Mouse (Mus musculus) midbrain, postnatal 0 days (tissue): ENCODE measurements around the gene Hgd. TPM values are rescaled to one million over a fixed set of nuclear protein-coding genes. Genes with fewer than 3 reads are reported as not detected.

Experiments
- ATAC-seq: fragments of 200-750 bp; cut with Nextera tagmentation; 2 replicates; pipeline ENCODE4 v1.8.0; 2017; ENCODE audit warnings: moderate number of reproducible peaks, mild to moderate bottlenecking, moderate TSS enrichment, moderate library complexity; ENCODE audit not compliant: low FRiP score
- DNase-seq: peaks from one replicate; pipeline ENCODE4 v3.0.0-alpha.2; 2015; ENCODE audit warnings: low spot score
- H3K27ac ChIP-seq: fragments of 300-500 bp; sonication (generic); 2 replicates; pipeline ENCODE4 v1.5.1; 2014; ENCODE audit warnings: low read depth, mild to moderate bottlenecking, low read length, mixed read lengths
- H3K27me3 ChIP-seq: fragments of 300-500 bp; sonication (generic); 2 replicates; pipeline ENCODE4 v1.6.1; 2014; ENCODE audit warnings: low read length, control low read depth, mixed read lengths; ENCODE audit not compliant: insufficient read depth
- H3K36me3 ChIP-seq: fragments of 300-500 bp; sonication (generic); 2 replicates; pipeline ENCODE4 v1.6.1; 2014; ENCODE audit warnings: low read length, control low read depth, mixed read lengths; ENCODE audit not compliant: insufficient read depth
- H3K4me1 ChIP-seq: fragments of 300-500 bp; sonication (generic); 2 replicates; pipeline ENCODE4 v1.6.1; 2014; ENCODE audit warnings: mild to moderate bottlenecking, control low read depth, antibody characterized with exemption, low read length, mixed read lengths; ENCODE audit not compliant: insufficient read depth
- H3K4me2 ChIP-seq: fragments of 300-500 bp; sonication (generic); 2 replicates; pipeline ENCODE4 v1.6.1; 2014; ENCODE audit warnings: low read depth, mild to moderate bottlenecking, low read length, mixed read lengths; ENCODE audit not compliant: poor library complexity, severe bottlenecking
- H3K4me3 ChIP-seq: fragments of 300-500 bp; sonication (generic); 2 replicates; pipeline ENCODE4 v1.5.1; 2014; ENCODE audit warnings: low read depth, mild to moderate bottlenecking, low read length, moderate library complexity
- H3K9ac ChIP-seq: fragments of 300-500 bp; sonication (generic); replicated peaks from 2 replicates; pipeline ENCODE4 v1.6.1; 2014; ENCODE audit warnings: mild to moderate bottlenecking, low read length, moderate library complexity, mixed read lengths; ENCODE audit not compliant: poor library complexity, severe bottlenecking
- H3K9me3 ChIP-seq: fragments of 300-500 bp; sonication (generic); 2 replicates; pipeline ENCODE4 v1.6.1; 2016; ENCODE audit warnings: low read length, control low read depth
- CTCF ChIP-seq: IDR thresholded peaks from 2 replicates; pipeline ENCODE4 v1.5.1; 2016; ENCODE audit warnings: antibody characterized with exemption, mild to moderate bottlenecking
- WGBS: fragments of 180-500 bp; shearing (Covaris S2); extraction: QIAGEN DNeasy Blood & Tissue Kit; methylation state at CpG from one replicate; pipeline ENCODE4 v1.1.7; 2014; 5-methylcytosine and 5-hydroxymethylcytosine counted together
- polyA plus RNA-seq: library from polyadenylated mRNA; unstranded; fragments of >200 nt; fragmentation: Nextera tagmentation; extraction: Ambion mirVana; gene quantifications from 2 replicates; pipeline ENCODE4 v1.2.1, GENCODE M21; 2015
- total RNA-seq: library from RNA; depleted of rRNA; stranded (reverse); fragments of >200 nt; gene quantifications from 2 replicates; pipeline ENCODE4 v1.2.3, GENCODE M21; 2014

Gene Hgd
- total and polyA plus RNA-seq, 2 experiments from 2014 or later = 0.27 to 0.43 TPM

- no peak overlapping the region for H3K9ac ChIP-seq
- H3K4me1 ChIP-seq = no peaks in the 10 kb centered on the region
- no peaks in the 10 kb centered on the region for H3K9me3 ChIP-seq
- ATAC-seq (no peak), DNase-seq (no peak)
- no peaks in the 10 kb centered on the region for H3K36me3 ChIP-seq
- H3K27ac ChIP-seq = no peak overlapping the region
- no peak for TF ChIP-seq CTCF
- no peak overlapping the region for H3K4me3 ChIP-seq
- no peak overlapping the region for H3K4me2 ChIP-seq
- WGBS = 90% methylated on average over 12 of the region's 12 CpGs
- H3K27me3 ChIP-seq = no peaks in the 10 kb centered on the region
These were observed 7.7 kb upstream of the Hgd start for GRCm38 (mm10) chr16:37572117-37572754.

DNA sequence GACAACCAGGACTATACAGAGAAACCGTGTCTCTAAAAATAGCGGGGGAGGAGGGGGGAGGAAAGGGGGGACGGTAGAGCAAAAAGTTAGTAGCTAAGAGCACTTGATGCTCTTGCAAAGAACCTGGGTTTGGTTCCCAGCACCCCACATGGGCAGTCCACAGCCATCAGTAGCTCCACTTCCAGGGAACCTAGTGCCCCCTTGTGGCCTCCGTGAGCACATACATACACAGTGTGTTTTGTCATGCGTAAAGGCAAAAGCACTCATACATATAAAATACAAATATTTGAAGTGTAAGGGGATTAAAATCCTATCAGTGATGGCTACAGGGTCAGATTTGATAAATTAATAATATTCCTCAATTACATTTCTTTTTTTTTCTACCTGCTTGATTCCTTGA is 6.9 kb upstream of the Hgd start:
- Histone ChIP-seq H3K9ac (no peak overlapping the region), H3K27me3 (no peaks in the 10 kb centered on the region), H3K27ac (no peak overlapping the region), H3K4me1 (no peaks in the 10 kb centered on the region), H3K4me3 (no peak overlapping the region), H3K4me2 (no peak overlapping the region), H3K36me3 (no peaks in the 10 kb centered on the region), H3K9me3 (no peaks in the 10 kb centered on the region)
- peak; percentile 23; the same call in 1 of the 2 replicates for TF ChIP-seq CTCF
- 97% methylated on average over 5 of the region's 5 CpGs for WGBS
- DNase-seq (no peak), ATAC-seq (no peak)

DNA sequence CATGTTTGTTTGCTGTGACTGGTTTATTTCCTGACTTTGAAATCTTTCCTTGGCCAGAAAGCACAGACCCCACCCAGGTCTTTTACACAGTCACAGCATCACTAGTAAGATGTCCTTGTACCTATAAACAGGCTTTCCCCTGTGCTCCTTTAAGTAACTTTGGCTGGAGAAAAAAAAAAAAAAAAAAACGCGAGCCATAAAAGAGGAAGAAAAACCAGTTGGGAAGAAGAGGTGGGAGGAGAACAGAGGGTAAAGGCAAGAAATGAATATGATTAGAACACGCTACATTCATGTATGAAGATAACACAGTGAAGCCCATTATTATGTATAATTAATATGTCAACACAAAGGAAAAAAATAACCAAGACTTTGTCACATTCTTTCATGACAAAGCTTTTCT is 4.6 kb upstream of the Hgd start:
- ATAC-seq = no peak
- H3K4me1 ChIP-seq = no peaks in the 10 kb centered on the region
- WGBS = 84% methylated on average over 3 of the region's 3 CpGs

GRCm38 (mm10) chr16:37579591-37579990 is 362 bp upstream of the Hgd start:
- Histone ChIP-seq H3K9ac (no peak overlapping the region), H3K4me2 (no peak overlapping the region), H3K4me1 (peaks cover 4% of the 10 kb centered on the region; the same call in 1 of the 2 replicates), H3K9me3 (no peaks in the 10 kb centered on the region), H3K36me3 (no peaks in the 10 kb centered on the region), H3K4me3 (no peak overlapping the region), H3K27ac (no peak overlapping the region), H3K27me3 (no peaks in the 10 kb centered on the region)
- no peak for TF ChIP-seq CTCF
- ATAC-seq (no peak), DNase-seq (no peak)
- 93% methylated on average over 1 of the region's 1 CpGs for WGBS

More for the DNA sequence above, 4.6 kb upstream of the Hgd start:
- no peak overlapping the region for H3K4me3 ChIP-seq
- no peaks in the 10 kb centered on the region for H3K9me3 ChIP-seq
- TF ChIP-seq CTCF = no peak
- no peak overlapping the region for H3K9ac ChIP-seq
- H3K4me2 ChIP-seq = no peak overlapping the region
- H3K36me3 ChIP-seq = no peaks in the 10 kb centered on the region
- DNase-seq = no peak
- H3K27me3 ChIP-seq = no peaks in the 10 kb centered on the region
- H3K27ac ChIP-seq = no peak overlapping the region

- no peak overlapping the region for H3K9ac ChIP-seq
- TF ChIP-seq CTCF = no peak
- H3K27ac ChIP-seq = no peak overlapping the region
- 89% methylated on average over 4 of the region's 4 CpGs for WGBS
- no peaks in the 10 kb centered on the region for H3K27me3 ChIP-seq
- DNase-seq = no peak
- no peak for ATAC-seq
- peaks cover 4% of the 10 kb centered on the region; the same call in 1 of the 2 replicates for H3K4me1 ChIP-seq
- H3K4me3 ChIP-seq = no peak overlapping the region
- H3K9me3 ChIP-seq = no peaks in the 10 kb centered on the region
- H3K36me3 ChIP-seq = no peaks in the 10 kb centered on the region
- no peak overlapping the region for H3K4me2 ChIP-seq
These were observed 698 bp downstream of the Hgd start for GRCm38 (mm10) chr16:37580651-37581050.

- no peak overlapping the region for H3K4me3 ChIP-seq
- no peak for ATAC-seq
- H3K27ac ChIP-seq = no peak overlapping the region
- 31% methylated on average over 3 of the region's 3 CpGs for WGBS
- no peaks in the 10 kb centered on the region for H3K36me3 ChIP-seq
- H3K4me1 ChIP-seq = peaks cover 4% of the 10 kb centered on the region; the same call in 1 of the 2 replicates
- H3K27me3 ChIP-seq = no peaks in the 10 kb centered on the region
- no peak overlapping the region for H3K9ac ChIP-seq
- no peak for TF ChIP-seq CTCF
- no peak overlapping the region for H3K4me2 ChIP-seq
- H3K9me3 ChIP-seq = no peaks in the 10 kb centered on the region
- DNase-seq = no peak
These were observed 1.9 kb downstream of the Hgd start for GRCm38 (mm10) chr16:37581901-37582300.
